Mouse (Mus musculus) C2C12 (cell line): ENCODE results near the gene Smurf1. TPM values are rescaled to one million over a fixed set of nuclear protein-coding genes. Genes with fewer than 3 reads are reported as not detected.

ENCODE experiments used
- H3K27me3 ChIP-seq: one replicate; pipeline ENCODE4 v1.6.1; 2011; ENCODE audit not compliant: control insufficient read depth, insufficient read depth, insufficient read length
- H3K36me3 ChIP-seq: one replicate; pipeline ENCODE4 v1.6.1; 2011; ENCODE audit not compliant: control insufficient read depth, insufficient read depth
- H3K4me3 ChIP-seq: one replicate; pipeline ENCODE4 v1.5.1; 2011; ENCODE audit warnings: mild to moderate bottlenecking, control low read depth; ENCODE audit not compliant: poor library complexity, insufficient read depth, severe bottlenecking
- H3K79me2 ChIP-seq: one replicate; pipeline ENCODE4 v1.6.1; 2011; ENCODE audit not compliant: control insufficient read depth, insufficient read depth
- H3K79me3 ChIP-seq: one replicate; pipeline ENCODE4 v1.6.1; 2011; ENCODE audit warnings: low read depth, control low read depth
- H3ac ChIP-seq: one replicate; pipeline ENCODE3; 2011; ENCODE audit warnings: low read depth; ENCODE audit not compliant: control insufficient read depth, insufficient read length
- CEBPB ChIP-seq: IDR thresholded peaks from one replicate; pipeline ENCODE4 v1.6.1; 2011; ENCODE audit warnings: low read depth, mild to moderate bottlenecking, control low read depth, moderate library complexity
- CTCF ChIP-seq: IDR thresholded peaks from one replicate; pipeline ENCODE4 v1.5.1; 2011; ENCODE audit not compliant: control insufficient read depth, insufficient read depth, insufficient read length
- FOSL1 ChIP-seq: IDR thresholded peaks from one replicate; pipeline ENCODE4 v1.8.0; 2011; ENCODE audit warnings: mild to moderate bottlenecking, low read length; ENCODE audit not compliant: poor library complexity, insufficient read depth, severe bottlenecking
- MAX ChIP-seq: IDR thresholded peaks from one replicate; pipeline ENCODE4 v1.6.1; 2011; ENCODE audit warnings: mild to moderate bottlenecking, control low read depth
- MYOD1 ChIP-seq: IDR thresholded peaks from one replicate; pipeline ENCODE4 v1.6.1; 2011; ENCODE audit warnings: low read depth; ENCODE audit not compliant: control insufficient read depth, insufficient read length
- MYOG ChIP-seq: IDR thresholded peaks from one replicate; pipeline ENCODE4 v1.6.1; 2011; ENCODE audit not compliant: control insufficient read depth, insufficient read length; ENCODE audit errors: extremely low read depth
- USF1 ChIP-seq: IDR thresholded peaks from one replicate; pipeline ENCODE4 v1.6.1; 2011; ENCODE audit warnings: low read depth, mild to moderate bottlenecking, control low read depth, moderate library complexity
- polyA plus RNA-seq: library from polyadenylated mRNA; unstranded; fragments of >200 nt; fragmentation: generic; extraction: Trizol; gene quantifications from one replicate; pipeline ENCODE4 v1.2.1, GENCODE M21; 2012; ENCODE audit warnings: missing spikeins

Smurf1 gene
- polyA plus RNA-seq, 1 experiment: 39.1 TPM

- Histone ChIP-seq H3K27me3 (no peaks in the 10 kb centered on the region), H3K79me2 (peaks cover 100% of the 10 kb centered on the region), H3K36me3 (no peaks in the 10 kb centered on the region), H3K4me3 (no peak overlapping the region), H3ac (no peak overlapping the region), H3K79me3 (peaks cover 92% of the 10 kb centered on the region)
- no peak for TF ChIP-seq CTCF
- TF ChIP-seq MYOD1: no peak
- no peak for TF ChIP-seq MYOG
- TF ChIP-seq USF1: no peak
- TF ChIP-seq CEBPB: no peak
- TF ChIP-seq MAX: no peak
- TF ChIP-seq FOSL1: no peak
These were observed 32.2 kb downstream of the Smurf1 start for GRCm38 (mm10) chr5:144933486-144933885.

GRCm38 (mm10) chr5:144931841-144932240 is 33.8 kb downstream of the Smurf1 start:
- Histone ChIP-seq H3K79me3 (peaks cover 92% of the 10 kb centered on the region), H3K36me3 (peaks cover 12% of the 10 kb centered on the region), H3ac (no peak overlapping the region), H3K4me3 (no peak overlapping the region), H3K79me2 (peaks cover 100% of the 10 kb centered on the region), H3K27me3 (no peaks in the 10 kb centered on the region)
- no peak for TF ChIP-seq CEBPB
- TF ChIP-seq MYOG: no peak
- TF ChIP-seq MAX: no peak
- TF ChIP-seq MYOD1: no peak
- TF ChIP-seq USF1: no peak
- no peak for TF ChIP-seq FOSL1
- TF ChIP-seq CTCF: no peak

GRCm38 (mm10) chr5:144928856-144929713 is 36.6 kb downstream of the Smurf1 start:
- H3ac ChIP-seq: no peak overlapping the region
- H3K79me3 ChIP-seq: peaks cover 93% of the 10 kb centered on the region
- H3K27me3 ChIP-seq: no peaks in the 10 kb centered on the region
- peaks cover 100% of the 10 kb centered on the region for H3K79me2 ChIP-seq
- peaks cover 13% of the 10 kb centered on the region for H3K36me3 ChIP-seq
- H3K4me3 ChIP-seq: no peak overlapping the region
- TF ChIP-seq USF1 (no peak), MYOD1 (no peak), CEBPB (no peak), FOSL1 (no peak), MAX (no peak), MYOG (no peak), CTCF (no peak)

- no peak for TF ChIP-seq USF1
- TF ChIP-seq MAX: no peak
- TF ChIP-seq MYOD1: no peak
- TF ChIP-seq CEBPB: no peak
- no peak for TF ChIP-seq MYOG
- TF ChIP-seq FOSL1: no peak
- TF ChIP-seq CTCF: no peak
- no peaks in the 10 kb centered on the region for H3K27me3 ChIP-seq
- H3K4me3 ChIP-seq: no peak overlapping the region
- peaks cover 95% of the 10 kb centered on the region for H3K79me3 ChIP-seq
- H3ac ChIP-seq: no peak overlapping the region
- peaks cover 13% of the 10 kb centered on the region for H3K36me3 ChIP-seq
- H3K79me2 ChIP-seq: peaks cover 100% of the 10 kb centered on the region
These were observed 39.4 kb downstream of the Smurf1 start for GRCm38 (mm10) chr5:144926275-144926674.

GRCm38 (mm10) chr5:144923351-144923750 is 42.3 kb downstream of the Smurf1 start:
- Histone ChIP-seq H3K27me3 (no peaks in the 10 kb centered on the region), H3K79me3 (peaks cover 96% of the 10 kb centered on the region), H3ac (no peak overlapping the region), H3K36me3 (peaks cover 13% of the 10 kb centered on the region), H3K79me2 (peaks cover 100% of the 10 kb centered on the region), H3K4me3 (no peak overlapping the region)
- TF ChIP-seq MYOG (no peak), CEBPB (no peak), CTCF (no peak), USF1 (peak; percentile 13)
